Mouse (Mus musculus) lung, adult 18-20 months (tissue): ENCODE results near the gene Foxn3.

Experiments
- DNase-seq, 2 experiments: peaks; one replicate each; pipeline ENCODE4 v3.0.0; 2022; ENCODE audit warnings: mixed read lengths in 2 of 2

Gene Foxn3

DNA sequence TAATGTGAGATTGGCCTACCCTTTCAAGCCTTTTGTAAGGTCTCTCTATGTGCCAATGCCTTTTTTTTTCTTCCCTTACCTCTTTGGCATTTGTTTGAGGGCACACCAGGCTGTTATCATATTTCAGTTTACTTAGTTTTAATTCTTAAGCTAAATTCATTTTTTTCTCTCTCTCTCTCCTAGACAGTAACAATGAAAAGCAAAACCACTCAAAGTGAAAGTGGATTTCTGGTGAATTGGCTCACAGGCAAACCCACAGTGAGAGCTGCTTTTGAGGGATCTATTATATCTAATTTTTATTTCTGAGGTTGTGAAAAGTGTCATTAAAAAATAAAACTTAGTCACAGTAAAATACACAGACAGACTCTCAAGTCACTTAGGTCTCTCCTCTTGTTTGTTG is 101.1 kb downstream of the Foxn3 start:
- no peak for DNase-seq

DNA sequence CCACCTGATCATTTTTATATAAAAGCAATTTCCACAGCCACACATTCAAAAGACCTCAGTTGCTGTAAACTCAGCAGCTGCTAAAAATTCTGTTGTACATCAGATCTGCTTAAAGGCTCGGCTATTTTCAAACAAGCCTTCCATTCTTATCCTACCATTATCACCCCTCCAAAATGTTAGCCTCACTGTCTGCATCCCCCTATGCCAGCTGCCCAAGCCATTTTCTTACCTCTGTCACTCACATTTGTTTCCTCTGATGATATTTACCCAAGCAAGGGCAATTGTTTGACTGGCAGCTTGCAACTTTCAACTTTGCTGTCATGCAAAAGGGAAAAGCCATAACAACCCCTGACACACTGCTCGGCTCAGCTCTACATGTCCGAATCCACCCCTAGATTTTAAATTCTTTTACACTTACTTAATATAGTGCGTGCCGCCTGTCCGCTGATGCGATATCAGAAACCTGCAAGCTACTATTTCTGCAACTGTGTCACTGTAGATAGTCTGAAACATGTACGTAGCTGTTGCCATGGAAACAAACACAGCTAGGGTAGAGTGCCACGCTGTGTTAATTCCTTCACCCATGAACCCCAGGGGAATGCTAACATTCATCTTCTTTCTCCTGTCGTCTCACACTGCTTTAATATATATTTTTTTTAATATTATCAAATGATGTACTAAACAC is 105.7 kb downstream of the Foxn3 start:
- DNase-seq = no peak

DNA sequence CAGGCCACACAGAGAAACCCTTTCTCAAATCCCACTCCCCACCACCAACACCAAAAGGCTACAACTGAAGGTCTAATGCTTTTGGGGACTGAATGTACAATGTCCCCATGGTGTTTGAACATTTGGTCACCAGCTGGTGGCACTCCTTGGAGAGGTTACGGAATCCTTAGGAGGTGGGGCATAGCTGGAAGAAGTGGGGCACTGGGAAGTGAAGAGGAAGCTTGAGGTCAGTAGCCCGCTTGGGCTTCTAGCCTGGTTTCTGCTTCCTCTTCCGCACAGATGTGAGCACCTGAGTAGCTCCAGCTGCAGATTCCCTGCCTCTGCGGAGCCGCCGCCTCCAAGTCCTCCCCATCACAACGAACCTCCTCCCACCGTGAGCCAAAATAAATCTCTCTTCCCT is 107.8 kb downstream of the Foxn3 start:
- DNase-seq = no peak

DNA sequence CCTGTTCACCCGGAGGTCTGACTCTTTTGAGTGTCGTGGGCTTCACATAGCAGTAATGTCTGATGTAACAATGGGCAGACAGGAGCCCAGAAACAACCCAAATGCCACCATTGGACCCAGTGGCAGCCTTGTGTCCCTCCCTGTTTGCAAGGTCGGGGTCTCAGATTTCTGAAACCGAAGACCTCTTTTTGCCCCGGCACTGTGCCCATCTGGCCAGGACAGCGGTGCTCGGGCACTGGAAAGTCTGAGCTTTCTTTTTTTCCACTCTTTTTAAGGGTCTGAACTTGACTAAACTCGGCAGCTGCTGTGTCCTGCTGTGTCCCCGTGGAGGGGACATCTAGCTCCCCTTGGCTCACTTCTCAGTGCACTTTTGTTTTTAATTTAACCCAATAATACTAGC is 109.0 kb downstream of the Foxn3 start:
- DNase-seq = no peak

DNA sequence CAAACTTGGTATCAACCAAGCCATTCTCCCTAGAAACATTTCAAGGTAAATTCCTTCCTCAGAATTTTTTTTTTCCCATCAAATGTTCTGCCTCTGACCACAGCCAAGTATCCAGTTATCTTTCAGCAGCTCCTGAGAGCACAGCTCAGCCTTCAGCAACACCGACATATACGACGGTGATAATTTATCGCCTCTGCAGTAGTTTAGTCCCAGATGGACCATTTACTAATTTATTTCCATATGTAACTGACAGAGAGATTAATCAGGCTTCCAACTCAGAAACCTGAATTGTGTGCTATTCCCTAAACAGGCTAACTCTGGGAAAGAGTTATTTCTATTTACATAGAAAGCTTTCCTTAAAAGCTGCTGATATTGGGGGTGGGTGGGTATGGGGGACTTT is 109.6 kb downstream of the Foxn3 start:
- DNase-seq = no peak

DNA sequence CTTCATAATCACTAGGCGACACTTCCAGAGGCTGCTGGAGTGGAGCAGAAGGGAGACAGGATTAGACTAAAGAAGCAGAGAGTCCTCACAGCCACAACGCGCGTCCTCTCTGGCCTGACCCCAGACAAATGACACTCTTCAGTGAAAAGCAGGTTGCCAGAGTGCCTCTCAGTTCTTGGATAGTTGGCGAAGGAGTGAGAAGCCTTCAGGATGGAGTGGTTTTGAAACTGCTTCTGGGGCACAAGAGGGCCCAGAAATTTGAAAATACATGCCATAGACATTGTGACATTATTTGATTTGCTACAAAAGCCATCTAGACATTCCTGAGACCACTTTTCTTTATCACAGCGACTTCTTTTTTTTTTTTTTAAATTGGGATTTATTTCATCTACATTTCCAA is 113.3 kb downstream of the Foxn3 start:
- peak; percentile 55 to 58 for DNase-seq

- DNase-seq = no peak
These were observed 115.6 kb downstream of the Foxn3 start for GRCm38 (mm10) chr12:99447791-99448190.

- no peak for DNase-seq
These were observed 118.2 kb downstream of the Foxn3 start for GRCm38 (mm10) chr12:99445018-99445674.

DNA sequence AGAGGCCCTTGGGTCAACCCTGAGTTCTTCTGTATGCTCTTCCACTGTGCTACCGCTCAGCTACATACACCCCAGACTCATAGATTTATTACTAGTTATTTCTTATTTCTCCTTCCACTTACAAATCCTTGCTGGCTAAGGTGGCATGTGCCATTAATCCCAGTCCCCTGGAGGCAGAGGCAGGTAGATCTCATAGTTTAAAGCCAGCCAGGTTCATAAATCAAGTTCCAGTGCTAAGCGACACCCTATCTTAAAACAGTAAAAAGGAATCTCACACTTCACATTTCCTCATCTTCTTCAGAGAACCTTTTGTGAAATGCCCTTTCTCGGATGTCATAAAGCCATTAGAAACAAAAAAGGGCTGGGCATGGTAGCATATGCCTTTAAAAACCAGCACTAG is 120.6 kb downstream of the Foxn3 start:
- no peak for DNase-seq

DNA sequence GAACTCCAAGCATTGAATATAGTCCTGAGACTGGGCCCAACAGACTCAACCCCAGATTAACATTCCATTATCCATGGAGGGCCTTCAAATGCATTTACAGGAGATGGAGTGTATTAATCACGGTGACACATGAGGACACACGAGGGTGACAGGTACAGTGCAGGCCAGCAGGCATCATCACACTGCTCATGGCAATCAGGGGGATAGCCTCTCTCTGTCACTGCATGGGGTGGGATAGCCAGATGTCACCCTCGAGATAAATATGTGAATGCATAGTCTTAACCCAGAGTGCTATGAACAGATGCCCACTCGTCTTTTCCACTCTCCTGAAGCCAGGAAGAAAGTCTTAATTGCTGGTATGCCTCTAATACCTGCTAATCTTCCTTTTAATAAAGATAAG is 122.4 kb downstream of the Foxn3 start:
- DNase-seq = no peak

- DNase-seq = no peak
These were observed 123.4 kb downstream of the Foxn3 start for GRCm38 (mm10) chr12:99440022-99440421.

DNA sequence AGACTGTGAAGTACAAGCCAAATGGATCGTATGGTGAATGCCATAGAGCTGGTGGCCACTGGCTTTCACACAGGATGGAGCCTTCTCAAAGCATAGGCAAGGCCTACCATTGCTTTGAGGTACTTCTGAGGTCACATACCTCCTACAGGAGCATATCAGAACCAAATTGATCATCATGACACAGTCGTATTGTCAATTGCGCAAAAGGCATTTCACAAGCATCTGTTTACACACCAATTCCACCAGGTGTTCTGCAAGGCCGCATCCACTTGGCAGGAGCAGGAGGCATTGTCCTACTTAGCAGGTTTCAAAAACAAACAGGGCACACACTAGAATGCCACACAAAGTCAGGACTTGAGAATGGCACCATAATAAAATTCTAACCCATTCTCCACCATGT is 128.2 kb downstream of the Foxn3 start:
- no peak for DNase-seq

GRCm38 (mm10) chr12:99433402-99433801 is 130.0 kb downstream of the Foxn3 start:
- DNase-seq = no peak

DNA sequence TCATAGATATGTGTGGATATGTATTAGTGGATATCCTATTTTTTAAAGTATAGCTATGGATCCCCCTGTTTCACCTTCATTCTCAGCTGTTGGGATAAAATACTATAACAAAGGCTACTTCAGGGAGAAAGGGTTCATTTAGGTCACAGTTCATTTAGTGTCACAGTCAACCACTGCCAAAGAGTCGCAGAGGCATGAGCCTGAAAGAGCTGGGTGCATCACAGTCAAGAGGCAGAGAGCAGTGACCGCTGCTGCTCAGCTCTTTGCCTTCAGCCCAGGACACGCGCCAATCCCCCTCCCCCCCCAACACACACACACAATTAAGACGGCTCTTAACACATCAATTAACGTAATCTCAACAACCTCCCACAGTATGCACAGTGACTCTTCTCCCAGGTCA is 131.8 kb downstream of the Foxn3 start:
- DNase-seq = no peak

DNA sequence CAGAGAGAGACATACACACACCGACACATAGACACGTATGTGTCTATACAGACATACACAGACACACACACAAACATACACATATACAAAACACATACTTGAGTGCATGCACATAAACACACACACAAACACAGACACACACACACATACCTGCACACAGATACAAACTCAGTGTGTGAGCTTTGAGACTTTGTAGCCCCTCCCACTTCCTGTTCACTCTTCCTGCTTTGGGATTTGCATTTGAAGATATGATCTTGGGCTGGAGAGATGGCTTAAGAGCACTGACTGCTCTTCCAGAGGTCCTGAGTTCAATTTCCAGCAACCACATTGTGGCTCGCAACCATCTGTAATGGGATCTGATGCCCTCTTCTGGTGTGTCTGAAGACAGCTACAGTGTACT is 132.4 kb downstream of the Foxn3 start:
- DNase-seq = no peak

GRCm38 (mm10) chr12:99429101-99429500 is 134.3 kb downstream of the Foxn3 start:
- DNase-seq = no peak

- DNase-seq = no peak
These were observed 137.0 kb downstream of the Foxn3 start for GRCm38 (mm10) chr12:99426207-99426916.

GRCm38 (mm10) chr12:99419396-99419760 is 144.0 kb downstream of the Foxn3 start:
- DNase-seq = no peak

- DNase-seq = no peak
These were observed 144.6 kb downstream of the Foxn3 start for GRCm38 (mm10) chr12:99418476-99419395.

- no peak for DNase-seq
These were observed 145.5 kb downstream of the Foxn3 start for GRCm38 (mm10) chr12:99417885-99418284.

DNA sequence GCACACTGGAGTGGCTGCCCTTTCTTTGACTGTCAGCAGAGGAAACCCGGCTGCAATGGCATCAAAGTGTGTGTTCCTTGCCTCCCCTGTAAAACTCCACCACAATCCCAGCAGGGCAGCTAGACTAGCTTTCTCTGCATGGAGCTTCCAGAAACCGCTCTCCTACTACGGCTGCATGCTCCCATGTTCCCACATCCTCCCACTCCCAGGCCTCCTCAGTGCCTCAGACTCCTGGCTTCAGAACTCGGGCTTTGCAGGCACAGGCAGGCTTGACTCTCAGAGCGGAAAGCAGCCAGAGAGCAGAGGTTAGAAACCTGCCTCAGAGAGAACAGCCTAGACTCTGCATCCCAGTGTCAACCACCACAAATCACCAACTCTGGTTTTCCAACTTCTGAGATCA is 147.8 kb downstream of the Foxn3 start:
- DNase-seq = no peak

- no peak for DNase-seq
These were observed 150.9 kb downstream of the Foxn3 start for GRCm38 (mm10) chr12:99412496-99412895.

GRCm38 (mm10) chr12:99412034-99412433 is 151.3 kb downstream of the Foxn3 start:
- no peak for DNase-seq
